Mouse (Mus musculus) heart, adult 2 months (tissue): ENCODE measurements around the gene Fam160b1.

Experiments used
- CTCF ChIP-seq: fragments of 200-600 bp; IDR thresholded peaks from 2 replicates; pipeline ENCODE4 v1.8.1; 2022; ENCODE audit warnings: antibody characterized with exemption, mild to moderate bottlenecking, moderate library complexity
- EP300 ChIP-seq: fragments of 200-500 bp; IDR thresholded peaks from 2 replicates; pipeline ENCODE4 v1.6.1; 2011; ENCODE audit warnings: low read depth, low read length, control low read depth; ENCODE audit not compliant: insufficient read depth
- POLR2A ChIP-seq: fragments of 200-500 bp; IDR thresholded peaks from 2 replicates; pipeline ENCODE4 v1.6.1; 2011; ENCODE audit warnings: mild to moderate bottlenecking, low read depth, low read length, control low read depth; ENCODE audit not compliant: insufficient read depth

- TF ChIP-seq CTCF = no peak
- no peak for TF ChIP-seq POLR2A
- TF ChIP-seq EP300 = no peak
Measured at GRCm38 (mm10) chr19:57328269-57328668, 32.2 kb upstream of the Fam160b1 start.
